Mouse (Mus musculus): ENCODE measurements at regions not wholly inside any gene's neighbourhood (a gene's known extent, or its start where the extent isn't known, plus 50 kb on each side); places are given as distances from the start of the nearest gene placed in this dataset.

DNA sequence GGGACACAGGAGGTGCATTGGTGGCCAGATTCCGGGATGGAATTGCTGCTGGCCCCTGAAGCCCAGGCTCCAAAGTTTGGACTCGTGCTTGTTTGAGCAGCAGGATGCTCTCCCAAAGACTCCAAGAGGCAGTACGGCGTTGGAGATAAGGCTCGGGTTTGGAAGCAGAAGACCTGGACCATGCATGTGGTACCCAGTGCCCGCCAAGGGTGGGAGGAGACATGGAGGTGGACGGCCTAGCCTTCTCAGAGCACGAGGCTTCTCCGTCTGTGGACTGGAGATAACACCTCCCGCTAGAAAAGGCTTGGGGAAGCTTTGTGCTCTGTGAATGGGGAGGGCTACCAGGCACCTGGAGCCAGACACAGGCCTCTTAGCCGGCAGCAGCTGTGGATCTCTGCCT, 271.7 kb downstream of the Rps6kc1 start:
- WGBS: 86% methylated on average over 11 of the region's 11 CpGs
- no peaks in the 10 kb centered on the region for H3K4me1 ChIP-seq
- H3K27ac ChIP-seq (replicated peaks): no peak overlapping the region
- H3K4me2 ChIP-seq (replicated peaks): no peak overlapping the region
- no peak overlapping the region for H3K9ac ChIP-seq
- no peaks in the 10 kb centered on the region for H3K27me3 ChIP-seq
- H3K9me3 ChIP-seq (replicated peaks): no peaks in the 10 kb centered on the region
- ATAC-seq (ENCODE audit: insufficient number of reproducible peaks, low FRiP score, low TSS enrichment, low read depth): no peak
- H3K4me3 ChIP-seq (replicated peaks): no peak overlapping the region
- H3K36me3 ChIP-seq: no peaks in the 10 kb centered on the region

DNA sequence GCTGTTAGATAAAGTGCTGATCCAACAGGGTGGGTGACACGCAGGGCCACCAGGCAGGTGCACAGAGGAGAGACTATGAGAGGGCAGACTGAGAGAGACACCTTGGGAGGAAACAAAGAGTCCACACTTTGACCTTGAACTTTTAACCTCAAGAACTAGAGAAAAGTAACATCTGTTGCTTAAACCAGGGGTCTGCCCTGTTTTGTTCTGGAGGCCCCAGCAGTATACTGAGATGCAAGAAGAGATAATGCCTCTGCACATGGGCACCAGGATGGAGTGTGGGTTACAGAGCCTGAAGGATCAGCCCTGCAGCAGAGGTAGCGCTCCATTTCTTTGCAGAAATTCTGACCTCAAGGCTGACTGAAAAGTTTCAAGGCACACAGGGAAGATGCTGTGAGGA, 276.6 kb downstream of the Rps6kc1 start:
- Histone ChIP-seq H3K27ac (replicated peaks) (no peak overlapping the region), H3K4me3 (replicated peaks) (no peak overlapping the region), H3K9me3 (replicated peaks) (no peaks in the 10 kb centered on the region), H3K4me2 (replicated peaks) (no peak overlapping the region), H3K9ac (no peak overlapping the region), H3K4me1 (no peaks in the 10 kb centered on the region), H3K27me3 (no peaks in the 10 kb centered on the region), H3K36me3 (no peaks in the 10 kb centered on the region)
- ATAC-seq (ENCODE audit: insufficient number of reproducible peaks, low FRiP score, low TSS enrichment, low read depth): no peak
- 83% methylated on average over 2 of the region's 2 CpGs for WGBS

GRCm38 (mm10) chr1:190631641-190632040, 279.9 kb downstream of the Rps6kc1 start:
- no peak overlapping the region for H3K27ac ChIP-seq (replicated peaks)
- H3K4me2 ChIP-seq (replicated peaks): no peak overlapping the region
- H3K27me3 ChIP-seq: no peaks in the 10 kb centered on the region
- no peak overlapping the region for H3K4me3 ChIP-seq (replicated peaks)
- no peaks in the 10 kb centered on the region for H3K4me1 ChIP-seq
- no peaks in the 10 kb centered on the region for H3K9me3 ChIP-seq (replicated peaks)
- ATAC-seq (ENCODE audit: insufficient number of reproducible peaks, low FRiP score, low TSS enrichment, low read depth): no peak
- H3K36me3 ChIP-seq: no peaks in the 10 kb centered on the region
- no peak overlapping the region for H3K9ac ChIP-seq
- WGBS: 52% methylated on average over 2 of the region's 2 CpGs

GRCm38 (mm10) chr1:190630193-190630592, 281.4 kb downstream of the Rps6kc1 start:
- H3K36me3 ChIP-seq: no peaks in the 10 kb centered on the region
- H3K4me3 ChIP-seq (replicated peaks): no peak overlapping the region
- no peak for ATAC-seq (ENCODE audit: insufficient number of reproducible peaks, low FRiP score, low TSS enrichment, low read depth)
- H3K27ac ChIP-seq (replicated peaks): no peak overlapping the region
- H3K4me1 ChIP-seq: no peaks in the 10 kb centered on the region
- 89% methylated on average over 5 of the region's 5 CpGs for WGBS
- H3K9ac ChIP-seq: no peak overlapping the region
- no peaks in the 10 kb centered on the region for H3K9me3 ChIP-seq (replicated peaks)
- no peaks in the 10 kb centered on the region for H3K27me3 ChIP-seq
- no peak overlapping the region for H3K4me2 ChIP-seq (replicated peaks)

GRCm38 (mm10) chr1:190623916-190624315, 287.7 kb downstream of the Rps6kc1 start:
- no peaks in the 10 kb centered on the region for H3K36me3 ChIP-seq
- H3K4me2 ChIP-seq (replicated peaks): no peak overlapping the region
- H3K4me3 ChIP-seq (replicated peaks): no peak overlapping the region
- ATAC-seq (ENCODE audit: insufficient number of reproducible peaks, low FRiP score, low TSS enrichment, low read depth): no peak
- H3K9me3 ChIP-seq (replicated peaks): no peaks in the 10 kb centered on the region
- no peaks in the 10 kb centered on the region for H3K4me1 ChIP-seq
- no peaks in the 10 kb centered on the region for H3K27me3 ChIP-seq
- H3K9ac ChIP-seq: no peak overlapping the region
- H3K27ac ChIP-seq (replicated peaks): no peak overlapping the region
- 88% methylated on average over 8 of the region's 8 CpGs for WGBS

DNA sequence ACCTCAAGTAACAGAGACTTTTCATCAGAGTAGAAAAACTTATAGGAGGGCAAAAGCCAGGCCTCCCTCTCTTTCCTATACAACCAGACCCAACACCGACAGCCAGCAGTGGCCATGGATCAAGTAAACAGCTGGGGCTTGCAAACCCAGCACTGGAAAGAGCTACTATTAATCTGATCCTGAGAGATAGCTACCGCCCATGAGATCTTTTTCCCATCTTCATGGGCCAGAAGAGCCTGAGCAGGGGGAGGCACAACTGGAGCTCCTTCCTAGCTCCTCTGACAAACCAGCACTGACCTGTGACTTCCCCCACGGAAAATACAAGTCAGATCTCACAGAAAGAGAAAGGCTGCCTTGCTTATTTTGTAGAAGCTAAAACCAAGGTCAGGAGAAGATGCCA, 311.1 kb downstream of the Rps6kc1 start:
- 74% methylated on average over 3 of the region's 3 CpGs for WGBS

DNA sequence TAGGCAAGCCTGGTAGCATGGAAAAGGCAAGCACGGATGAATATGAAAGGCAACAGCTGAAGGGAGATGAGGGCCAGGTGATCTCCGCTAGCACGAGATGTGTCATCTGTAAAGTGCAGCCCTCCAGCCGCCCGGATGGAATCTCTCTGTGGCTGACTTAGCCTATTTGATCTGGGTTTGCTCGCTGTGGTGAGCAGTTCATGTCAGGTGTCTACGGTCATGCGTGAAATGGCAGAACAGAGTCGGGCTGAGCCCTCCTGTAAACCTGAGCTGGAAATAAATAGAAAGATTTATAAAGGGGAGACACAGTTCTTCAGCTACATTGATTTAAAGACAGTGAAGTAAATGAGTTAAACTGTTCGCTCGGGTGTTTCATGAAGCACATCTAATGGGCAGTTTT, 311.9 kb downstream of the Rps6kc1 start:
- Histone ChIP-seq H3K27me3 (no peaks in the 10 kb centered on the region), H3K4me3 (replicated peaks) (no peak overlapping the region), H3K9ac (no peak overlapping the region), H3K9me3 (replicated peaks) (no peaks in the 10 kb centered on the region), H3K4me2 (replicated peaks) (no peak overlapping the region), H3K36me3 (no peaks in the 10 kb centered on the region), H3K4me1 (no peaks in the 10 kb centered on the region), H3K27ac (replicated peaks) (no peak overlapping the region)
- WGBS: 84% methylated on average over 11 of the region's 11 CpGs
- no peak for ATAC-seq (ENCODE audit: insufficient number of reproducible peaks, low FRiP score, low TSS enrichment, low read depth)

More for the DNA sequence above, 311.1 kb downstream of the Rps6kc1 start:
- no peak for ATAC-seq (ENCODE audit: insufficient number of reproducible peaks, low FRiP score, low TSS enrichment, low read depth)
- Histone ChIP-seq H3K4me1 (no peaks in the 10 kb centered on the region), H3K4me3 (replicated peaks) (no peak overlapping the region), H3K27me3 (no peaks in the 10 kb centered on the region), H3K27ac (replicated peaks) (no peak overlapping the region), H3K9ac (no peak overlapping the region), H3K9me3 (replicated peaks) (no peaks in the 10 kb centered on the region), H3K4me2 (replicated peaks) (no peak overlapping the region), H3K36me3 (no peaks in the 10 kb centered on the region)

DNA sequence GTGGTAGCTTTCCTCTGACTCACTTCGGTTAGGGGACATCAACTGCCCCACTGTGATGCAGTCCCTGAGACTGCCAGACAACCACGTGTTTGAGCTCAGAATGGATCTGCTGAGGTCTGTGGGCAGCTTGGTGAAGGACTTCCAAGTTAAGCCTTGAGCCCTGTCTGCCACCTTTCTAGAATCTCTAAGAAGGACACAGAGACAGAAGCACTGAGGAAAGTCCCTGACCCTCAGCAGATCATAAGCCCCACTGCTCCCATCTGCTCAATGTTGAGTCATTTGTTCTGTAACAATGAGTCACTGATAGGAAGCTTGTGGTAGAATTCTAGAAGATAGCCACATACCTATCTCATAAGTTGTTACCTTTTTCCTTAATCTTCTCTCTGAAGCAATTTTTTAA, 315.4 kb downstream of the Rps6kc1 start:
- ATAC-seq (ENCODE audit: insufficient number of reproducible peaks, low FRiP score, low TSS enrichment, low read depth): no peak
- H3K4me1 ChIP-seq: no peaks in the 10 kb centered on the region
- H3K4me2 ChIP-seq (replicated peaks): no peak overlapping the region
- no peak overlapping the region for H3K9ac ChIP-seq
- no peaks in the 10 kb centered on the region for H3K36me3 ChIP-seq
- H3K4me3 ChIP-seq (replicated peaks): no peak overlapping the region
- no peaks in the 10 kb centered on the region for H3K9me3 ChIP-seq (replicated peaks)
- H3K27ac ChIP-seq (replicated peaks): no peak overlapping the region
- no peaks in the 10 kb centered on the region for H3K27me3 ChIP-seq
- WGBS: 84% methylated on average over 2 of the region's 2 CpGs

GRCm38 (mm10) chr1:190591621-190592020, 319.9 kb downstream of the Rps6kc1 start:
- H3K9me3 ChIP-seq (replicated peaks): no peaks in the 10 kb centered on the region
- H3K36me3 ChIP-seq: no peaks in the 10 kb centered on the region
- ATAC-seq (ENCODE audit: insufficient number of reproducible peaks, low FRiP score, low TSS enrichment, low read depth): no peak
- H3K9ac ChIP-seq: no peak overlapping the region
- WGBS: 87% methylated on average over 7 of the region's 7 CpGs
- no peaks in the 10 kb centered on the region for H3K4me1 ChIP-seq
- H3K4me2 ChIP-seq (replicated peaks): no peak overlapping the region
- H3K27me3 ChIP-seq: no peaks in the 10 kb centered on the region
- no peak overlapping the region for H3K27ac ChIP-seq (replicated peaks)
- no peak overlapping the region for H3K4me3 ChIP-seq (replicated peaks)

DNA sequence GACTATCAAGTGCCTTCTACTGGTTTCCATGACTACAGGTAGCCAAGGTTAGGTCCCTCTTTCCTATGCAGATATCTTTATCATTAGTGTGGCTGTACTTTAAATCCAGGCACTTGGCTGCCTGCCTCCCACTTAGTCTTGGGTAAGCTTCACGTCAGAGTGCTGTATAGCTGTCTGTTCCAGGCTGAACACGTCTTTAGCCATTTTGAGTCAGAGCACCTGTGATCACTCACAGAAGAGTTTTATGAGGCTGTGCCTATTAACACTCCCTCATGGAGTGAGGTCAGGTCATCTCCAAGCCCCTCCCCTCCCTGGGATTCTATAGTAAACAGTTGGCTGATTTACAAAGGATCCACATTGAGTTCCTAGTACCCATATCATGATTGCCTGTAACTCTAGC, 322.0 kb downstream of the Rps6kc1 start:
- ATAC-seq (ENCODE audit: insufficient number of reproducible peaks, low FRiP score, low TSS enrichment, low read depth): no peak
- WGBS: 61% methylated on average over 2 of the region's 2 CpGs
- Histone ChIP-seq H3K36me3 (no peaks in the 10 kb centered on the region), H3K9me3 (replicated peaks) (no peaks in the 10 kb centered on the region), H3K4me2 (replicated peaks) (no peak overlapping the region), H3K4me1 (no peaks in the 10 kb centered on the region), H3K27me3 (no peaks in the 10 kb centered on the region), H3K27ac (replicated peaks) (no peak overlapping the region), H3K9ac (no peak overlapping the region), H3K4me3 (replicated peaks) (no peak overlapping the region)

DNA sequence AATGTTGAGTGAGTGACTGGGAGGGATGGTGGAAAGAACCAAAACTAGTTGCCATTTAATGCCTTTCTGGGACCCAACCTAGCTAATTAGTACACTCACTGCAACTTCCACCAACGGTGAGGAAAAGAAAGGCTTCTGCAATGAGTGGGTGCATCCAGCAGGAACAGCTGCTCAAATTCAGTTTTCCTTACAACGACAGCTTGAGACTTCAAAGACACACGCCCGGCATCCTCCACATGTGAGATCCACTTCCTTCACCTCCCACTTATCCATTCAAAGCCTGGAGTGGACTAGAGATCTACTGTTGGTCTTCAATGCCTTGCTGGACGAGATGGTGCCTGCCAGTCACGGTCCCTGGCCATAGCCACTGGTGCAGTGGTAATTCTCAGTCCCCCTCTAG, 328.3 kb downstream of the Rps6kc1 start:
- H3K9ac ChIP-seq: no peak overlapping the region
- H3K27me3 ChIP-seq: no peaks in the 10 kb centered on the region
- H3K4me1 ChIP-seq: no peaks in the 10 kb centered on the region
- H3K4me2 ChIP-seq (replicated peaks): no peak overlapping the region
- H3K4me3 ChIP-seq (replicated peaks): no peak overlapping the region
- H3K27ac ChIP-seq (replicated peaks): no peak overlapping the region
- 66% methylated on average over 6 of the region's 6 CpGs for WGBS
- H3K36me3 ChIP-seq: no peaks in the 10 kb centered on the region
- H3K9me3 ChIP-seq (replicated peaks): no peaks in the 10 kb centered on the region
- no peak for ATAC-seq (ENCODE audit: insufficient number of reproducible peaks, low FRiP score, low TSS enrichment, low read depth)

- H3K27me3 ChIP-seq: no peaks in the 10 kb centered on the region
- no peaks in the 10 kb centered on the region for H3K4me1 ChIP-seq
- ATAC-seq (ENCODE audit: insufficient number of reproducible peaks, low FRiP score, low TSS enrichment, low read depth): no peak
- 77% methylated on average over 1 of the region's 1 CpGs for whole genome bisulfite sequencing
- H3K36me3 ChIP-seq: no peaks in the 10 kb centered on the region
- no peaks in the 10 kb centered on the region for H3K9me3 ChIP-seq (replicated peaks)
- H3K27ac ChIP-seq (replicated peaks): no peak overlapping the region
- H3K4me2 ChIP-seq (replicated peaks): no peak overlapping the region
- H3K9ac ChIP-seq: no peak overlapping the region
- no peak overlapping the region for H3K4me3 ChIP-seq (replicated peaks)
These were observed 330.9 kb downstream of the Rps6kc1 start for GRCm38 (mm10) chr1:190580653-190581052.
